Mouse (Mus musculus): Measurements from ENCODE around the gene Gm5795. TPM values are rescaled to one million over a fixed set of nuclear protein-coding genes. Genes with fewer than 3 reads are reported as not detected.
"Not testable (repeated sequence)": the region's sequence is repeated elsewhere in the genome, so short reads cannot be mapped to it uniquely, and the experiment has no call there.

Gm5795 gene
- not detected in 2 replicates for polyA plus RNA-seq (2014; fragmentation: Nextera tagmentation; extraction: Ambion mirVana)

GRCm38 (mm10) chr14:3187955-3188354 is at the start of gene Gm5795:
Gm5795 (plus strand) TSS chr14:3188255.
- H3K4me3 ChIP-seq (ENCODE audit: low read depth, low read length); H3K27ac ChIP-seq (replicated peaks; ENCODE audit: low read depth, low read length); H3K9me3 ChIP-seq (ENCODE audit: control insufficient read depth, low read length); H3K36me3 ChIP-seq (ENCODE audit: control insufficient read depth, insufficient read depth, low read length); H3K27me3 ChIP-seq (replicated peaks; ENCODE audit: control insufficient read depth, insufficient read depth, low read length); ATAC-seq (ENCODE audit: low read depth); H3K4me2 ChIP-seq (ENCODE audit: low read depth, low read length); H3K9ac ChIP-seq (ENCODE audit: low read depth, low read length); DNase-seq (ENCODE audit: low spot score); H3K4me1 ChIP-seq (ENCODE audit: control insufficient read depth, insufficient read depth, low read length): not testable (repeated sequence)
- WGBS: no CpG with 5 or more reads among the region's 2 CpGs

GRCm38 (mm10) chr14:3208272-3209152 is 20.5 kb downstream of the Gm5795 start, which contains the start of gene D830030K20Rik:
D830030K20Rik (plus strand) TSS chr14:3208488.
- not testable (repeated sequence) for H3K27me3 ChIP-seq (replicated peaks; ENCODE audit: control insufficient read depth, insufficient read depth, low read length); ATAC-seq (ENCODE audit: low read depth); H3K36me3 ChIP-seq (ENCODE audit: control insufficient read depth, insufficient read depth, low read length); H3K4me1 ChIP-seq (ENCODE audit: control insufficient read depth, insufficient read depth, low read length); H3K27ac ChIP-seq (replicated peaks; ENCODE audit: low read depth, low read length); H3K9me3 ChIP-seq (ENCODE audit: control insufficient read depth, low read length); DNase-seq (ENCODE audit: low spot score)
- Histone ChIP-seq H3K9ac (ENCODE audit: low read depth, low read length) (peak within 1 kb of the TSS; percentile 35; the same call in 1 of the 2 replicates), H3K4me3 (ENCODE audit: low read depth, low read length) (peak within 1 kb of the TSS; percentile 35), H3K4me2 (ENCODE audit: low read depth, low read length) (peak within 1 kb of the TSS; percentile 59)
- WGBS: 0% methylated on average over 11 of the region's 62 CpGs

DNA sequence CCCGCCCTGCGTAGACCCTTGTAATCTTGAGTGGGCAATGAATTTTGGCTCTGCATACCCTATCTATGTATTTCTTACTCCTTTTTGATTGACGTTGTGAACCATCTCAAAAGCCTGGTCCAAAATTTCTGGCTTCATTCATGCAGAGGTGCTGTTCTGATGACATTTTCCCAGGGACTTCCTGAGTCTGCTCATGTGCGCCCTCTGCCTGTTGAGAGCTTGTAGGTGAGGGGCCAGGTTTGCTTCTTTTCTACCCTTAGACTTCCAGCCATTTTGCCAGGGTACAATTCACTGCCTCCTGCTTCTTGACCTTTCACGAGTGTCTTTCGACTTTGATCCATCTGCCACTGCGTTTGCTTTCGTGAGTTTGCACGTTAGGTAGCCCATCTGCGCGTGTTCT is 21.3 kb downstream of the Gm5795 start:
- not testable (repeated sequence) for H3K9ac ChIP-seq (ENCODE audit: low read depth, low read length); H3K4me1 ChIP-seq (ENCODE audit: control insufficient read depth, insufficient read depth, low read length); H3K27me3 ChIP-seq (replicated peaks; ENCODE audit: control insufficient read depth, insufficient read depth, low read length); H3K4me3 ChIP-seq (ENCODE audit: low read depth, low read length); H3K9me3 ChIP-seq (ENCODE audit: control insufficient read depth, low read length); H3K27ac ChIP-seq (replicated peaks; ENCODE audit: low read depth, low read length); H3K4me2 ChIP-seq (ENCODE audit: low read depth, low read length); H3K36me3 ChIP-seq (ENCODE audit: control insufficient read depth, insufficient read depth, low read length); ATAC-seq (ENCODE audit: low read depth)
- 10% methylated on average over 9 of the region's 11 CpGs for WGBS
- DNase-seq (ENCODE audit: low spot score): peak; percentile 3

Other genes with a start within 250 kb of the Gm5795 start
- gene Gm2888, start 158.3 kb upstream of the Gm5795 start, polyA plus RNA-seq (2014; fragmentation: Nextera tagmentation; extraction: Ambion mirVana): not detected in 2 replicates
- 1.6 and 1.7 TPM in 2 replicates for gene Gm2897, start 139.0 kb upstream of the Gm5795 start, polyA plus RNA-seq (2014; fragmentation: Nextera tagmentation; extraction: Ambion mirVana)
- not detected in 2 replicates for gene Gm10340, start 54.3 kb upstream of the Gm5795 start, polyA plus RNA-seq (2014; fragmentation: Nextera tagmentation; extraction: Ambion mirVana)
- 2.6 and 3.4 TPM in 2 replicates for gene D830030K20Rik, start 20.2 kb downstream of the Gm5795 start, polyA plus RNA-seq (2014; fragmentation: Nextera tagmentation; extraction: Ambion mirVana)
- 0.17 TPM in 1 of 2 replicates, not detected in the other for gene Gm2956, start 144.4 kb downstream of the Gm5795 start, polyA plus RNA-seq (2014; fragmentation: Nextera tagmentation; extraction: Ambion mirVana)
- gene Gm10413, start 206.8 kb downstream of the Gm5795 start, polyA plus RNA-seq (2014; fragmentation: Nextera tagmentation; extraction: Ambion mirVana): not detected in 2 replicates
- 0.65 and 0.87 TPM in 2 replicates for gene Gm10409, start 224.4 kb downstream of the Gm5795 start, polyA plus RNA-seq (2014; fragmentation: Nextera tagmentation; extraction: Ambion mirVana)
- gene Gm3005, start 239.8 kb downstream of the Gm5795 start, polyA plus RNA-seq (2014; fragmentation: Nextera tagmentation; extraction: Ambion mirVana): 0.16 TPM in 1 of 2 replicates, not detected in the other